In the genomic region with DNA sequence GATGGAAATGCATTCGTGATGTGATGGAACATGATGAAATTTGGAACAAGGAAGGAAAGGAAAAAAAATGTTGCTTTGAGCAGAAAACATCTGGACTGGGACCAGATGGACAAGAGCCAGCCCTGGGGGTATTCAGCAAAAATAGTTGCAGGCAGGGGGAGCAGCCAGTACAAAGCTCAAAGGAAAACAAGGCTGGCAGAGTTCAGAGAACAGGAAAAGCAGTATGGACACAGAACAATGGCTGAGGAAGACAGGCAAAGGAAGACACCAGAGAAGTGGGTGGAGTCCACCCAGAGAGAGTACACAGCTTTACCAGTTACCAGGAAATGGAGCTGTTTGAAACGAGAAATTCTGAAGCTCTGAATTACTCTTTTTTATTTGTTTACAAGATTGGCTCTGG, we compare ENCODE assay signal across 9 mouse cellular contexts. TPM values are rescaled to one million over a fixed set of nuclear protein-coding genes. Genes with fewer than 3 reads are reported as not detected.
DNase-seq lines count a peak whose midpoint lies in the region; ATAC-seq and TF ChIP-seq lines count a peak whose summit lies in the region.
"Had no signal": no experiment of that assay in that cellular context is flagged by ENCODE, and none has a peak within 500 bp of the region (broad histone marks: within the 10 kb centered on the region; RNA-seq: fewer than 3 reads in every experiment).

No protein-coding gene starts in this region.

- 0 out of 2 replicates have a peak, but pooled peaks cover 6% of the 10 kb centered on the region for H3K4me1 ChIP-seq in hindbrain, embryonic 15.5 days (replicated peaks)
- no peaks in the 10 kb centered on the region for H3K4me1 ChIP-seq in hindbrain, embryonic 11.5 days (replicated peaks; ENCODE audit: control insufficient read depth, insufficient read depth, low read length)
- no peaks in the 10 kb centered on the region for H3K4me1 ChIP-seq in heart, embryonic 12.5 days (replicated peaks)
- H3K4me1 ChIP-seq in lung, adult 2 months (ENCODE audit: control insufficient read depth, insufficient read depth, low read length): peaks cover 3% of the 10 kb centered on the region
- no peaks in the 10 kb centered on the region for H3K4me1 ChIP-seq in forebrain, embryonic 12.5 days

- TF ChIP-seq CTCF in lung, adult 2 months (IDR thresholded peaks at IDR 0.05; ENCODE audit: insufficient read depth, low read length): no peak

- WGBS in hindbrain, embryonic 15.5 days: 49% methylated on average over 2 of the region's 2 CpGs
- 49% methylated on average over 2 of the region's 2 CpGs for WGBS in hindbrain, embryonic 11.5 days
- WGBS in heart, embryonic 12.5 days: 41% methylated on average over 2 of the region's 2 CpGs
- WGBS in lung, adult 2 months: 15% methylated on average over 2 of the region's 2 CpGs
- WGBS in forebrain, embryonic 12.5 days: 49% methylated on average over 2 of the region's 2 CpGs

- ATAC-seq in hindbrain, embryonic 15.5 days (ENCODE audit: low FRiP score, low read depth): peak; percentile 42; the same call in 1 of the 2 replicates
- no peak for ATAC-seq in hindbrain, embryonic 11.5 days (ENCODE audit: low FRiP score)
- peak; percentile 71 for ATAC-seq in heart, embryonic 12.5 days (ENCODE audit: insufficient number of reproducible peaks, low FRiP score)
- ATAC-seq in forebrain, embryonic 12.5 days (ENCODE audit: low FRiP score): no peak

- H3K27ac ChIP-seq in hindbrain, embryonic 15.5 days (replicated peaks): no peak overlapping the region
- no peak overlapping the region for H3K27ac ChIP-seq in hindbrain, embryonic 11.5 days (ENCODE audit: low read depth, low read length)
- H3K27ac ChIP-seq in heart, embryonic 12.5 days (ENCODE audit: poor library complexity, severe bottlenecking): peak overlapping the region; percentile 47; the same call in 1 of the 2 replicates
- no peak overlapping the region for H3K27ac ChIP-seq in forebrain, embryonic 12.5 days

- no peak overlapping the region for H3K4me2 ChIP-seq in hindbrain, embryonic 15.5 days
- no peak overlapping the region for H3K4me2 ChIP-seq in hindbrain, embryonic 11.5 days (replicated peaks; ENCODE audit: low read depth, low read length)
- H3K4me2 ChIP-seq in heart, embryonic 12.5 days: no peak overlapping the region
- H3K4me2 ChIP-seq in forebrain, embryonic 12.5 days: no peak overlapping the region

- no peaks in the 10 kb centered on the region for H3K36me3 ChIP-seq in hindbrain, embryonic 15.5 days
- no peaks in the 10 kb centered on the region for H3K36me3 ChIP-seq in hindbrain, embryonic 11.5 days (ENCODE audit: control insufficient read depth, insufficient read depth, low read length)
- H3K36me3 ChIP-seq in heart, embryonic 12.5 days: no peaks in the 10 kb centered on the region
- no peaks in the 10 kb centered on the region for H3K36me3 ChIP-seq in forebrain, embryonic 12.5 days (replicated peaks)

- no peaks in the 10 kb centered on the region for H3K9me3 ChIP-seq in hindbrain, embryonic 15.5 days
- no peaks in the 10 kb centered on the region for H3K9me3 ChIP-seq in hindbrain, embryonic 11.5 days (ENCODE audit: control insufficient read depth, low read length)
- no peaks in the 10 kb centered on the region for H3K9me3 ChIP-seq in heart, embryonic 12.5 days (replicated peaks)
- no peaks in the 10 kb centered on the region for H3K9me3 ChIP-seq in forebrain, embryonic 12.5 days

- no peak overlapping the region for H3K4me3 ChIP-seq in hindbrain, embryonic 15.5 days
- no peak overlapping the region for H3K4me3 ChIP-seq in hindbrain, embryonic 11.5 days (ENCODE audit: low read depth, low read length)
- H3K4me3 ChIP-seq in heart, embryonic 12.5 days: no peak overlapping the region
- no peak overlapping the region for H3K4me3 ChIP-seq in lung, adult 2 months (replicated peaks; ENCODE audit: extremely low read depth, low read depth, low read length)
- no peak overlapping the region for H3K4me3 ChIP-seq in forebrain, embryonic 12.5 days (replicated peaks)

- no peak overlapping the region for H3K9ac ChIP-seq in hindbrain, embryonic 15.5 days
- no peak overlapping the region for H3K9ac ChIP-seq in hindbrain, embryonic 11.5 days (ENCODE audit: low read depth, low read length)
- H3K9ac ChIP-seq in heart, embryonic 12.5 days: no peak overlapping the region
- no peak overlapping the region for H3K9ac ChIP-seq in forebrain, embryonic 12.5 days

- no peak for DNase-seq in hindbrain, embryonic 11.5 days (ENCODE audit: low spot score)
- peak; percentile 9 for DNase-seq in cerebellum, adult 9-11 months
- peak; percentile 84 for DNase-seq in kidney, postnatal 14 days
- DNase-seq in lung, adult 2 months: peak; percentile 36
- peak; percentile 6 for DNase-seq in yolk sac, embryonic 10.5 days (ENCODE audit: low spot score)

- no peaks in the 10 kb centered on the region for H3K27me3 ChIP-seq in hindbrain, embryonic 15.5 days
- no peaks in the 10 kb centered on the region for H3K27me3 ChIP-seq in hindbrain, embryonic 11.5 days (ENCODE audit: control insufficient read depth, insufficient read depth, low read length)
- no peaks in the 10 kb centered on the region for H3K27me3 ChIP-seq in heart, embryonic 12.5 days (replicated peaks)
- no peaks in the 10 kb centered on the region for H3K27me3 ChIP-seq in forebrain, embryonic 12.5 days
- H3K27me3 ChIP-seq: CH12.LX had no signal

- TF ChIP-seq POLR2A in lung, adult 2 months (IDR thresholded peaks at IDR 0.05; ENCODE audit: borderline replicate concordance, extremely low read depth, low read depth, low read length): no peak

RNA-seq across cellular contexts. Expression of a gene that starts 40.8 kb away (rescaled TPM):
- polyA plus RNA-seq in hindbrain, embryonic 15.5 days (2015; fragmentation: Nextera tagmentation; extraction: Ambion mirVana): 25.9 and 36.7 TPM in 2 replicates
- polyA plus RNA-seq in hindbrain, embryonic 11.5 days (2014; fragmentation: Nextera tagmentation; extraction: Ambion mirVana): 19.3 and 21.0 TPM in 2 replicates
- 8.1 and 9.3 TPM in 2 replicates for polyA plus RNA-seq in heart, embryonic 12.5 days (2016; fragmentation: Nextera tagmentation; extraction: Ambion mirVana)
- polyA plus RNA-seq in lung, adult 2 months (2012; rRNA removed): 18.5 and 27.9 TPM in 2 replicates
- 15.3 and 16.2 TPM in 2 replicates for polyA plus RNA-seq in forebrain, embryonic 12.5 days (2016; fragmentation: Nextera tagmentation; extraction: Ambion mirVana)

Comparison
In these comparisons a context has a peak if more than half of its experiments do, and no peak if none do; other contexts are left out.
1. ATAC-seq: peak in hindbrain, embryonic 15.5 days (single experiment) and heart, embryonic 12.5 days (single experiment); none in hindbrain, embryonic 11.5 days (single experiment) and forebrain, embryonic 12.5 days (single experiment).